Mouse (Mus musculus): ENCODE measurements at regions not wholly inside any gene's neighbourhood (a gene's known extent, or its start where the extent isn't known, plus 50 kb on each side); places are given as distances from the start of the nearest gene placed in this dataset.

GRCm38 (mm10) chr8:128148351-128148942 is 210.0 kb upstream of the Nrp1 start:
- DNase-seq (ENCODE audit: low spot score in 2 of 2): no peak

- DNase-seq (ENCODE audit: low spot score in 2 of 2): no peak
Observed at GRCm38 (mm10) chr8:128155604-128156003, 202.8 kb upstream of the Nrp1 start.

GRCm38 (mm10) chr8:128156221-128156620 is 202.2 kb upstream of the Nrp1 start:
- no peak for DNase-seq (ENCODE audit: low spot score in 2 of 2)

GRCm38 (mm10) chr8:128162857-128163256 is 195.5 kb upstream of the Nrp1 start:
- no peak for DNase-seq (ENCODE audit: low spot score in 2 of 2)

GRCm38 (mm10) chr8:128164976-128165375 is 193.4 kb upstream of the Nrp1 start:
- DNase-seq (ENCODE audit: low spot score in 2 of 2): no peak

DNA sequence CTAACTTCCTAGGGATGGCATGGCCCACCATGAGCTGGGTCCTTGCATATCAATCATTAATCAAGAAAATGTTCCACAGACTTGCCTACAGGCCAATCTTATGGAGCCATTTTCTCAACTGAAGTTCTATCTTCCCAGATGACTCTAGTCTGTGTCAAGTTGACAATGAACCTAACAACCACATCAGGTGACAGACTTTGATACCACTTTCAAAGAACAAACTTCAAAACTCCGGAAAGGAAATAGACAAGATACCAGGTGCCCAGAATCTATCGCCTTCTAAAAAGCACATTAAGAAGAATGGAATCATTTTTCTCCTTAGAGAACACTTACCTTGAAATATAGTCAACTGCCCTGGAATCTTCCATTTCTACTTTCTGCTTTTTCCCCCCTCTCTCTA is 192.8 kb upstream of the Nrp1 start:
- DNase-seq (ENCODE audit: low spot score in 2 of 2): no peak

- no peak for DNase-seq (ENCODE audit: low spot score in 2 of 2)
Observed at GRCm38 (mm10) chr8:128166097-128166496, 192.3 kb upstream of the Nrp1 start.

DNA sequence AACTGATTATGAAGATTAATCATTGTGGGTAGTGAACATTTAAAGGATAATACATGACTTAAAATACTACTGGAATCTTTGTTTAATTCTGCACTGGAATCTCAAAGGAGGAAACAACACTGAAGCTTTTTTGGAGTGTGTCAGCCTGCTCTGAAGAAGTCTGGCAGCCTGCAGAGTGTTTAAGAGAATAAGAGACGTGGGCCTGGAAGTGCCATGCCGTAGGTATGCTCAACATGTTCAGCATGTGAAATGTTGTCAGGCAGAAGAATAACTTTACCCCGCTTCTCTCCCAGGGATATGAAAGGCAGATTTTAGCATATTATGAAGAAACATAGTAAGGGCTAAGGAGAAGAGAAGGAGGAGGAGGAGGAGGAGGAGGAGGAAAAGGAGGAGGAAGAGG is 189.6 kb upstream of the Nrp1 start:
- no peak for DNase-seq (ENCODE audit: low spot score in 2 of 2)

DNA sequence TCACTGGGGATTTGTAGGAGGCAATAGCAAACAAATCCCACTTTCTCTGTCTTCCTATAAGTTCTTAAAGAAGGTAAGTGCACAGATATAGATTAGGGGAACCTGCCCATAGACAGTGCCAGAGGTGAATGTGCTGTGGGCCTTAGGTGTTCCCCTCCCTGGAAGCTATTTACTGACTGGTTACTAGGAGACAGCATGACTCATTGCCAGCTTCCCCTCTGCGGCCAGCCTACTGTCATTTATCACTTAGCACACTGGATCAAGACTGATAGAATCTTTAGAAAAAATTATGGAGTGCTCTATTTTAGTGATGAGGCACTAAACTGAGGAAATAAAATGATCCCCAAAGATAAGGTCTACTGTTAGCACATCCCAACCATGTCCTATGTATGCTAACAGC is 187.3 kb upstream of the Nrp1 start:
- DNase-seq (ENCODE audit: low spot score in 2 of 2): no peak

DNA sequence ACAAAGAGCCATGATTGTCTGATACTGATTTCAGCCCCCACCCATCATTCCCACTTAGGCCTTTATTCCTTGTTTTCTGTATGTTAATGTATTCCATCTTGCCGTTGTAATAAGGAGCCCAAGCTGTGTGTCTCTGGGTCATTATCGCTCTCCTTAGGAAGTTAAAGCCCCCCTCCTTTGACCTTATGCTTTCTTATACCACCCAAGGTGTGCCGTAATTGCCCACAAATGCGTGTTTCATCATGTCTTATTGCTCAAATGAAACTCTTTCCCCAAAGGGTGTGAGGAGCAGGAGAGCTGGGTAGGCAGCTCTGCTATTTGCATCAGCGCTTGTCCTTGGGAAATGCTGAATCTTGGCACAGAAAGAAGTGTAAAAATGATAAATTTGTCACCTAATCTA is 178.2 kb upstream of the Nrp1 start:
- no peak for DNase-seq (ENCODE audit: low spot score in 2 of 2)

DNA sequence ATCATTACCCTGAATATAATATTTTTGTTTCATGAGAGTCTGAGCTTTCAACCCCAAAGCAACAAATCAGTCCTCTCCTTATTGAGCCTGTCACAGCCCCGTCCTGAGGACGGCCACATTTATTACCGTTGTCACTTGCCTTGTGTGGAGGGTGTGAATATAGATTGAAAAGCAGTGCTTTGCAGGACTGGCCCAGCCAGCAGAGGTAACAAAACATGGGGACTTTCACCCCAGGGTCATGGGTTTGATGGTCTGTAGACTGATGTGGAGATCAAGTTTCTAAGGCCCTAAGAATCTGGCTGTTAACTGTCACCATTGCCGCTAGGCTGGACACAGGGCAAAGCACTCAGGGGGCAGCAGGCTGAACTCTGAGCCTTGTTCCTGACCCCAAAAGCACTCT is 175.3 kb upstream of the Nrp1 start:
- DNase-seq (ENCODE audit: low spot score in 2 of 2): no peak

DNA sequence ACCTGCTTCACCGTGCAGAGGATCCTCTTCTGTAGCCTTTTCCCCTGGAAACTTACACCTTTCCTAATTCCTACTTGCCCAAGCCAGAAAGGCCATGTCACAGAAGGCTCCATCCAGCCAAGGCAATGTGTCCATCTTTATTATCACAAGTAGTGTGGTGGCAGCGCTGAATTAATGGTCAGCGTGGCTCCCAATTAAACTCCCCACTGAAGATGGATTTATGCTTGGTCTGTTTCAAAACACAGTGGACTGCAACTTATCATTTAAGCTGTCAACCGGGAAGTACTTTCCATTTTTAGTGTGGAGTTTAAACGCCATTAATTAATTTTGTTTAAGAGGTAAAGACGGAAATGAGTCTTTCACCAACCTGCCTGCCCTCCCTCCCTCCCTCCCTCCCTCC is 170.1 kb upstream of the Nrp1 start:
- DNase-seq (ENCODE audit: low spot score in 2 of 2): no peak

DNA sequence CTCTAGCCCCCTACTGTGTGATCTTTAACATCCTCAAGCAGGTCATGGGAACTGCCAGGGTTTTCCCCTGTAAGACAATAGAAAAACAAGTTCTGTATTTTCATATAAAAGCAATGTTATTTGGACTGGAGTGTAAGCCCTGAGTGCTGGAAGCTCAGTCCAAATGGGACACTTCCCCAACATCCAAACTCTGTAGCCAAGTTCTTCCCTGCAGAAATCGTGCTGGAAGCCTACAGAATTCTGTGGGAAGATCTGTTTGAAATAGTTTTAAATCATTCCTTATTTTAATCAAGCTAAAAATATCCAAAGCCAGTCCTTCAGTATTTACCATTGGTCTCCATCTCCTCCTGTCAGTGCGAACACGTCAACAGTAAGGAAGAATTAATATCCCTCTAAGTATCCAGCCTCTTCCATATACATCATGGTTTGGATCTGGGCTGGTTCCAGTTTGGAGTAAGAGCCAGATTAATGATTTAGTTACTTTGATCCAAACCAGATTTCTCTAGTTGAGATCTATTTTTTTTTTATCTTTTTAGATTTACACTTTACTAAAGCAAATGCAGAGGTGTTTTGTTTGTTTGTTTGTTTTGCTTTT is 165.0 kb upstream of the Nrp1 start:
- no peak for DNase-seq (ENCODE audit: low spot score in 2 of 2)

DNA sequence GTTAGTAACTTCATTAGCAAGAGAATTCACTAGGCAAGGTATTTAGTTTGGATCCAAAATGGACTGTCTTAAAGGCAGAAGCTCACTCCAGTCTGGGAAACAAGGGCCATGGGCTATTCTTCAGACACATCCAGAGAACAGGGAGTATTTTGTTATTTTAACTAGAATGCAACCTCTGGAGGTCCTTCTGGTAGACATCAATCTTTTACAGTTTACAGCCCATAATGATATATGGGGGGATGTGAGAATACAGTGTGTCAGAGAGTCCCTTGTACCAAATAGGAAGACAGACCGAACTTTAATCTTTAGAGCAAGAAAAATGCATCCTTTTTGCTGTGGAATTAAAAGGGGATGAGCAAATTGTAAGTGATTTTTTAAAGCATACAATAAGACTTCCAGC is 157.6 kb upstream of the Nrp1 start:
- no peak for DNase-seq (ENCODE audit: low spot score in 2 of 2)

- DNase-seq (ENCODE audit: low spot score in 2 of 2): no peak
Observed at GRCm38 (mm10) chr8:128201635-128202034, 156.8 kb upstream of the Nrp1 start.

DNA sequence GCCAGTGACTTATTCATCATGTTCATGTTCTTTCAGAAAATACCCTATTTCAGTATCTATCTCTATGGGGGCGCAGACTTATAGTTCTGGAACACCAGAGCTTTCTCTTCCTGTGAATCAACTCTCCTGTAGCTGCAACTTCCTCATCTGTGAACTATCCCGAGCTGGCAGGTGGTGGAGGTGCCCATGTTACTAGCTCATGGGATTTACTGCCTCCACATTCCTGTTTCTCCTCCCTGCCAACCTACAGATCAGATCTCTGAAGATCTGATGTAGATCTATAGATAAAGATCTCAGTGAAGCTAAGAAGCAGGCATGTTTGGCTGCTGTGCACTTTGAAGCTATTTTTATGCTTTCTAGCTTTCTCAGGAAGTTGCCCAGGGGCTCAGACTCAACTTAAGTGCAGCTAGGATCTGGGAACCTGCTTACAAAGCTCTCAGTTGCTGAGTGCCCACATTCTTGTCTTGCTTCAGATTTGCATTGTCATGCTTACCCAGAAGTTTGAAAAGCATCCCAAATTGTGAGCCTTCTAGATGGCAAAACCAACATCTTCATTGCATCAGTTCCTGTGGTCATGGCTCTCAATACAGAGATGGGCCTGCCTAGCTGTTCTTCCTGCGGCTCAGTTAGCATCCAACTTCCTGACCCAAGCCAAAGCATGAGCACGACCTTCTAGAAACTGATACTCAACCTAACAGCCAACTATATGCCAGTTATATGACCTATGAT is 156.1 kb upstream of the Nrp1 start:
- no peak for DNase-seq (ENCODE audit: low spot score in 2 of 2)

- DNase-seq (ENCODE audit: low spot score in 2 of 2): no peak
Observed at GRCm38 (mm10) chr8:128204803-128205202, 153.6 kb upstream of the Nrp1 start.

DNA sequence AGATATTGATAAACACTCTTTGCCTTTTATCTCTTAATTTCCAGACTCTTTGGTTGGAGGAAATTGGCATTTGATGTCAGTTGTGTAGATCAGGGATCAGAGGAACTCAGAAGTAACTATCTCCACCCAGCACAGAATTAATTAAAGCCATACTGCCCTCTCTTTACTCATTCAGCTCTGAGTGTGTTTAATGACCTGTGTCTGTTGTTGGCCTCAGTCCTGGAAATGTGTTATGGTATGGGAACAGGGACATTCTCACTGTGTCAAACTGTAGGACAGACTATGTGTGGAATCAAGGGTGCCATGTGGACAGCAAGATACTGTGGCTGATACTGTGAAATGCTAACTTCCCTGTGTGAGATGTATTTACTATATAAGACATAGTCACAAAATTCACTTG is 151.3 kb upstream of the Nrp1 start:
- DNase-seq (ENCODE audit: low spot score in 2 of 2): no peak

DNA sequence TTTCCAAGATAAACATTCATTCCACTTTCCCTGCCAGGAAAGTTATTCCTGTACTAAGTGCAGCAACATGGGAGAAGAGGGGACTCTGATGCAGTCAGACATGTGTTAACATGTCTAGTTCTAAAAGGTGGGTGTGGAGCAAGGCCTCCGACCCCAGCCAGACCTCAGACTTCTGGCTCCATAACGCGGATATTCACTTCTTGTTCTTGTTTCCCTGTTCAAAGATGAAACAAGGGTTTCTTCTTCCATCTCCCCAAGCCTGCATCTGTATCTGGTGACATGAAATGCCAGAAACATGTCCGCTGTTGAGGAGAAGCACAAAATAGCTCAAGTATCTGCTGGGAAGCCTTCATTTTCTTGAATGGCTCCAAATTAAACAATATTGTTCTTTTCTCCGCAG is 147.6 kb upstream of the Nrp1 start:
- no peak for DNase-seq (ENCODE audit: low spot score in 2 of 2)

DNA sequence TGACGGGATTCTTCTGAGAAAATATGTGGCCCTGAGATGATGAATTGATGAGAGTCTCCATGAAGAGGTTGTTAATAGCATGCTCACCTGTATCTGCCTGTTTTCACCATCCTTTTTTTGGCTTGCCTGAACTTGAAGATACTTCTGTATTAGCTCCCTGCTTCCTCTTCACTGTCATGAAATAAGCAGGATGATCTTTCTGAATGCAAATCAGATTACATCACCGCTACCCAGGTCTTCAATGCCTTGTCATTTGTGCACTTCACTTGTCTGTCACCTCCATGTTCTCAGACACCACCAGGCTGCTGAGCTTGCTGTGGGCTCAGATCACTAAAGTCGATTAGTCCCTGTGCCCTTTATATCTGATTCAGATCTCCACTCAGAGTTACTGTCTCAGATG is 146.2 kb upstream of the Nrp1 start:
- DNase-seq (ENCODE audit: low spot score in 2 of 2): no peak

GRCm38 (mm10) chr8:128214256-128214655 is 144.1 kb upstream of the Nrp1 start:
- no peak for DNase-seq (ENCODE audit: low spot score in 2 of 2)

DNA sequence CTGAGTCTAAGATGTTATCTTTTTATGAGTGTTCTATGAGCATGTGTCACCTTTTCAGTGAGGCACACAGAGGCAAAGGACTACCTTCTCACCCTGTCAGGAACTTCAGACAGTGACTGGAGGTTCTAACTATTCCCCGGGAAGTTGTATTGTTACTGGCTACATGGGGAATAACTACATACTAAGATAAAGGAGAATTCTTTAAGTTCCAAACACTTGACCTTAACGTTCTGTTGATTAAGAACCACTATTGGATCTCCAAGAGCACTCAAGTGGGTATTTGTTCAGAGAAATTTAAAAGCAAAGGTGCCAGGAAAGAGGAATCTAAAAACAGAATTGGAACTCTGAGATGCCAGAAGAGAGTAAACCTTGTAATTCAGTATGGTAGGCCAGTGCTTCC is 139.5 kb upstream of the Nrp1 start:
- DNase-seq (ENCODE audit: low spot score in 2 of 2): no peak

DNA sequence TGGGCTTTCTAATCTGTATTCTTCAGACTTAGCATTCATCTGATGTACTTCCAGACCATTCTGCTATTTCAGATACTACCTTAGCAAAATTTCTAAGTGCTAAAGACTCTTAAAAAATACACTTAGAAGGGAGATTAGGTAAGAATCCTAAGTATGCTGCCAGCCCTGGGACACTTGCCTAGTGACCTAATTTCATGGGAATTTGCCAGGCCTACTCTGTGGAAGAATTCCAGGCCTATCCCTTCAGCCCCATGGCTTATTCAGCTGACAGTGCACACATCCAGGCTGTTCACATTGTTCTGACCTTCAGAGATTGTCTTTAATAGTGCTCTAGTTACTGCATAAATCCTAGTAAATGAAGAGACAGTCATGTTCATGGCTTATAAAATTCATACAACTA is 138.9 kb upstream of the Nrp1 start:
- DNase-seq (ENCODE audit: low spot score in 2 of 2): no peak

DNA sequence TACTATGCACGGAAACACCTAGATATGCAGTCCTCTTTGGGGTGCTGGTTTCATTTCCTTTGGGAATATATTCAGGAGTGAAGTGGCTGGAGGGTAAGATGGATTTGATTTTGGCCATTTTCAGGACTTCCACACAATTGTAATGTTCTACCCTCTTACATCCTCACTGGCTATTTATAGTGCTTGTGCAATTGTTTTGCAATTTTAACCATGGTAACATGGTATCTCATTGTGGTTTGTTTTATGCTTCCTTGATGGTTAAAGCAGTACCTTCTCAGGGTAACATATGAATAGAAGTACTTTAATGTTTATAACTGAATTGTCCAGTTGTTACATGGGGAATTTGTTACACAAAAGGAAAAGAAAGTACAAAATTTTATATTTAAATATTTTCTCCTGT is 135.3 kb upstream of the Nrp1 start:
- DNase-seq (ENCODE audit: low spot score in 2 of 2): no peak

All from spleen, postnatal 10 days (tissue).